Mouse (Mus musculus) megakaryocyte-erythroid progenitor cell, adult 5-6 weeks (primary cell): ENCODE data around the gene Olfr875. TPM values are rescaled to one million over a fixed set of nuclear protein-coding genes. Genes with fewer than 3 reads are reported as not detected.

Source experiments
- total RNA-seq, 2 experiments: library from RNA; stranded (forward) in 1 of 2; stranded (reverse) in 1 of 2; fragments of 200-1000, 215-1000 nt in 1 of 2; fragments of >200 nt in 1 of 2; fragmentation: Nextera tagmentation in 1 of 2; gene quantifications; 2 replicates each; pipeline ENCODE4 v1.2.3; 2014 to 2017

Gene Olfr875
- total RNA-seq, 2 experiments from 2014 or later, result not detected

Other genes starting within 250 kb of the Olfr875 start
- gene Esam, start 243.8 kb upstream of the Olfr875 start, total RNA-seq (2014; fragmentation: Nextera tagmentation), result 0.45 TPM in 1 of 2 replicates, not detected in the other
- gene Esam, start 243.8 kb upstream of the Olfr875 start, total RNA-seq (2017), result 2.1 and 4.5 TPM in 2 replicates
- gene Vsig2, start 232.6 kb upstream of the Olfr875 start, total RNA-seq (2014; fragmentation: Nextera tagmentation), result not detected in 2 replicates
- not detected in 2 replicates for gene Vsig2, start 232.6 kb upstream of the Olfr875 start, total RNA-seq (2017)
- 16.8 and 21.8 TPM in 2 replicates for gene Nrgn, start 219.0 kb upstream of the Olfr875 start, total RNA-seq (2014; fragmentation: Nextera tagmentation)
- 7.1 and 8.3 TPM in 2 replicates for gene Nrgn, start 219.0 kb upstream of the Olfr875 start, total RNA-seq (2017)
- gene Siae, start 216.2 kb upstream of the Olfr875 start, total RNA-seq (2014; fragmentation: Nextera tagmentation), result 15.3 and 16.8 TPM in 2 replicates
- gene Siae, start 216.2 kb upstream of the Olfr875 start, total RNA-seq (2017), result 9.6 and 11.3 TPM in 2 replicates
- gene Spa17, start 158.1 kb upstream of the Olfr875 start, total RNA-seq (2014; fragmentation: Nextera tagmentation), result 3.5 and 9.8 TPM in 2 replicates
- gene Spa17, start 158.1 kb upstream of the Olfr875 start, total RNA-seq (2017), result 6.2 TPM in 1 of 2 replicates, not detected in the other
- 80.1 and 93.1 TPM in 2 replicates for gene Tbrg1, start 114.5 kb upstream of the Olfr875 start, total RNA-seq (2014; fragmentation: Nextera tagmentation)
- gene Tbrg1, start 114.5 kb upstream of the Olfr875 start, total RNA-seq (2017), result 62.7 and 74.2 TPM in 2 replicates
- not detected in 2 replicates for gene Panx3, start 102.6 kb upstream of the Olfr875 start, total RNA-seq (2014; fragmentation: Nextera tagmentation)
- not detected in 2 replicates for gene Panx3, start 102.6 kb upstream of the Olfr875 start, total RNA-seq (2017)
- not detected in 2 replicates for gene Olfr160, start 55.6 kb upstream of the Olfr875 start, total RNA-seq (2014; fragmentation: Nextera tagmentation)
- gene Olfr160, start 55.6 kb upstream of the Olfr875 start, total RNA-seq (2017), result not detected in 2 replicates
- gene Olfr874, start 26.8 kb upstream of the Olfr875 start, total RNA-seq (2014; fragmentation: Nextera tagmentation), result not detected in 2 replicates
- not detected in 2 replicates for gene Olfr874, start 26.8 kb upstream of the Olfr875 start, total RNA-seq (2017)
- not detected in 2 replicates for gene Olfr876, start 31.2 kb downstream of the Olfr875 start, total RNA-seq (2014; fragmentation: Nextera tagmentation)
- gene Olfr876, start 31.2 kb downstream of the Olfr875 start, total RNA-seq (2017), result not detected in 2 replicates
- not detected in 2 replicates for gene Olfr877, start 82.4 kb downstream of the Olfr875 start, total RNA-seq (2014; fragmentation: Nextera tagmentation)
- not detected in 2 replicates for gene Olfr877, start 82.4 kb downstream of the Olfr875 start, total RNA-seq (2017)
- not detected in 2 replicates for gene Olfr145, start 124.9 kb downstream of the Olfr875 start, total RNA-seq (2014; fragmentation: Nextera tagmentation)
- gene Olfr145, start 124.9 kb downstream of the Olfr875 start, total RNA-seq (2017), result not detected in 2 replicates
- not detected in 2 replicates for gene Olfr878, start 146.0 kb downstream of the Olfr875 start, total RNA-seq (2014; fragmentation: Nextera tagmentation)
- gene Olfr878, start 146.0 kb downstream of the Olfr875 start, total RNA-seq (2017), result not detected in 2 replicates
- not detected in 2 replicates for gene Olfr881, start 220.0 kb downstream of the Olfr875 start, total RNA-seq (2014; fragmentation: Nextera tagmentation)
- gene Olfr881, start 220.0 kb downstream of the Olfr875 start, total RNA-seq (2017), result not detected in 2 replicates